Mouse (Mus musculus) limb, embryonic 13.5 days (tissue): ENCODE results near the gene Sh3d19. TPM values are rescaled to one million over a fixed set of nuclear protein-coding genes. Genes with fewer than 3 reads are reported as not detected.

Experiments used
- ATAC-seq: fragments of 200-750 bp; cut with Nextera tagmentation; 2 replicates; pipeline ENCODE4 v1.8.0; 2017; ENCODE audit warnings: low read depth, moderate number of reproducible peaks, moderate TSS enrichment; ENCODE audit not compliant: low FRiP score
- H3K27ac ChIP-seq: fragments of 300-500 bp; sonication (generic); 2 replicates; pipeline ENCODE4 v1.5.1; 2015; ENCODE audit warnings: inconsistent platforms, mild to moderate bottlenecking, moderate library complexity
- H3K27me3 ChIP-seq: fragments of 300-500 bp; sonication (generic); 2 replicates; pipeline ENCODE4 v1.6.1; 2015; ENCODE audit warnings: mild to moderate bottlenecking, inconsistent platforms
- H3K36me3 ChIP-seq: fragments of 300-500 bp; sonication (generic); 2 replicates; pipeline ENCODE4 v1.6.1; 2015; ENCODE audit warnings: inconsistent platforms, mild to moderate bottlenecking, moderate library complexity
- H3K4me1 ChIP-seq: fragments of 300-500 bp; sonication (generic); 2 replicates; pipeline ENCODE4 v1.6.1; 2015; ENCODE audit warnings: inconsistent platforms
- H3K4me2 ChIP-seq: fragments of 300-500 bp; sonication (generic); replicated peaks from 2 replicates; pipeline ENCODE4 v1.6.1; 2015; ENCODE audit warnings: inconsistent platforms, mild to moderate bottlenecking, moderate library complexity
- H3K4me3 ChIP-seq: fragments of 300-500 bp; sonication (generic); 2 replicates; pipeline ENCODE4 v1.5.1; 2015; ENCODE audit warnings: moderate library complexity, mild to moderate bottlenecking, inconsistent platforms
- H3K9ac ChIP-seq: fragments of 300-500 bp; sonication (generic); 2 replicates; pipeline ENCODE4 v1.6.1; 2015; ENCODE audit warnings: mild to moderate bottlenecking, inconsistent platforms
- H3K9me3 ChIP-seq: fragments of 300-500 bp; sonication (generic); 2 replicates; pipeline ENCODE4 v1.6.1; 2016; ENCODE audit warnings: inconsistent platforms
- WGBS: fragments of 180-500 bp; shearing (Covaris S2); methylation state at CpG from one replicate; pipeline ENCODE4 v1.1.7; 2015; 5-methylcytosine and 5-hydroxymethylcytosine counted together
- polyA plus RNA-seq: library from polyadenylated mRNA; unstranded; fragments of >200 nt; fragmentation: Nextera tagmentation; extraction: Ambion mirVana; gene quantifications from 2 replicates; pipeline ENCODE4 v1.2.1, GENCODE M21; 2015

Gene Sh3d19
- polyA plus RNA-seq, 1 experiment from 2014 or later = 18.6 TPM

GRCm38 (mm10) chr3:86107637-86108539 is 137.0 kb downstream of the Sh3d19 start:
- Histone ChIP-seq H3K9me3 (no peaks in the 10 kb centered on the region), H3K4me2 (no peak overlapping the region), H3K27me3 (no peaks in the 10 kb centered on the region), H3K36me3 (0 out of 2 replicates have a peak, but pooled peaks cover 2% of the 10 kb centered on the region), H3K4me3 (no peak overlapping the region), H3K27ac (no peak overlapping the region), H3K9ac (no peak overlapping the region), H3K4me1 (peaks cover 31% of the 10 kb centered on the region)
- no peak for ATAC-seq
- WGBS = 82% methylated on average over 8 of the region's 8 CpGs

GRCm38 (mm10) chr3:86108576-86108975 is 137.7 kb downstream of the Sh3d19 start:
- Histone ChIP-seq H3K27ac (no peak overlapping the region), H3K36me3 (0 out of 2 replicates have a peak, but pooled peaks cover 2% of the 10 kb centered on the region), H3K9ac (no peak overlapping the region), H3K4me1 (peaks cover 24% of the 10 kb centered on the region), H3K9me3 (no peaks in the 10 kb centered on the region), H3K27me3 (no peaks in the 10 kb centered on the region), H3K4me2 (no peak overlapping the region), H3K4me3 (no peak overlapping the region)
- ATAC-seq = no peak
- 83% methylated on average over 4 of the region's 4 CpGs for WGBS

- H3K4me1 ChIP-seq = peaks cover 22% of the 10 kb centered on the region
- H3K27ac ChIP-seq = no peak overlapping the region
- 0 out of 2 replicates have a peak, but pooled peaks cover 2% of the 10 kb centered on the region for H3K36me3 ChIP-seq
- no peaks in the 10 kb centered on the region for H3K9me3 ChIP-seq
- ATAC-seq = no peak
- no peak overlapping the region for H3K9ac ChIP-seq
- no peak overlapping the region for H3K4me3 ChIP-seq
- H3K4me2 ChIP-seq = no peak overlapping the region
- H3K27me3 ChIP-seq = no peaks in the 10 kb centered on the region
- WGBS = 88% methylated on average over 7 of the region's 7 CpGs
These were observed 138.2 kb downstream of the Sh3d19 start for GRCm38 (mm10) chr3:86109099-86109498.

GRCm38 (mm10) chr3:86110077-86110476 is 139.2 kb downstream of the Sh3d19 start:
- Histone ChIP-seq H3K9me3 (no peaks in the 10 kb centered on the region), H3K4me3 (0 out of 2 replicates have a peak overlapping the region, but pooled peaks have one; percentile 16), H3K4me1 (peaks cover 28% of the 10 kb centered on the region), H3K36me3 (0 out of 2 replicates have a peak, but pooled peaks cover 2% of the 10 kb centered on the region), H3K9ac (peak overlapping the region; percentile 39; the same call in 1 of the 2 replicates), H3K4me2 (peak overlapping the region; percentile 55), H3K27me3 (no peaks in the 10 kb centered on the region), H3K27ac (no peak overlapping the region; the same call in 1 of the 2 replicates)
- WGBS = 8% methylated on average over 10 of the region's 10 CpGs
- peak; percentile 71 for ATAC-seq

DNA sequence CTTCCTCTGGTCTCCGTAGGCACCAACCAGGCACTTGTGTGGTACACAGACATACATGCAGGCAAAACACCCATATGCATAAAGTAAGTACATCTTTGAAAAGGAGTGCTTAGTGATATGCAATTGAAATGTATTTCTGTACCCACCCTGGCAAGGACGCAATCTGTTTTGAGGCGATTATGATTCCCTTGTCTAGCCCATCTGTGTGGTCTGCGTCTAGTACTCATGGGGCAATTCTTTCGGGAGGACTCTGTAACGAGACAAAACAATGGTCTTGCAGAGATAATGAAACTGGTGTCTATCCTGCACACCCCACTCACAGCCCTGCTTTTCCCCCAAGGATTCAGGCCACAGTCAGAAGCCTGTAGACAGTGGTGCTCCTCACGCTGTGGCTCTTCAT is 141.9 kb downstream of the Sh3d19 start:
- no peak for ATAC-seq

DNA sequence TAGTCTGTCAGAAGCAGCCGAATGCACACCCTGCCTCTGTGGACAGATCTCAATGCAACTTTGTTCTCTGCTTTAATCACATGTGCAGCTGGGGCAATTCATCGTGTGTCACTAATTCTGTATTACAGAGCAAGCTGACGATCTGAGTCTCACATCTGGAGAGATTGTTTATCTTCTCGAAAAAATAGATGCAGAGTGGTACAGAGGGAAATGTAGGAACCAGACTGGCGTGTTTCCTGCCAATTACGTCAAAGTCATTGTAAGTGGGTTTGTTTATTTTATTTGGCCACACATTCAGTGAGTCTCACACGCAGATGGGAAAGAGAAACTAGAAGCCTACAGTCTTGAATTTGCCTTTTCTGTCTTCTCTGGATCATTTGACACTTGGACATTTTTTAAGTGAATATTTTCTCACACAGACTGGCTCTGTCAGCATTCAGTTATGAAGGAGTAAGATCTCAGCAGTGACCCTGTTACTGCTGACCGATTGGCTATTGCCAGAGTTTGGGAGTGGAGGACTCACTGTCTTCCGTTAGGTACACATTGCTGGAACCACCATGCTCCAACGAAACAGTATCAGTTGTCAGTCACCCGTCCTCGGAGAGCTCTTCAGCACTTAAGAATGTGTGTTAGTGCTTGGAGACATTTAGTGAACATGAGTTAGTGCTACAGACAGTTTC is 143.9 kb downstream of the Sh3d19 start:
- H3K9me3 ChIP-seq = 0 out of 2 replicates have a peak, but pooled peaks cover 6% of the 10 kb centered on the region
- no peak overlapping the region for H3K4me3 ChIP-seq
- H3K36me3 ChIP-seq = peaks cover 17% of the 10 kb centered on the region
- H3K4me2 ChIP-seq = no peak overlapping the region
- H3K9ac ChIP-seq = no peak overlapping the region
- H3K4me1 ChIP-seq = peaks cover 28% of the 10 kb centered on the region
- no peak overlapping the region for H3K27ac ChIP-seq
- WGBS = 60% methylated on average over 12 of the region's 12 CpGs
- no peak for ATAC-seq
- no peaks in the 10 kb centered on the region for H3K27me3 ChIP-seq

More for the DNA sequence above, 141.9 kb downstream of the Sh3d19 start:
- Histone ChIP-seq H3K9me3 (0 out of 2 replicates have a peak, but pooled peaks cover 6% of the 10 kb centered on the region), H3K4me3 (no peak overlapping the region), H3K9ac (no peak overlapping the region), H3K4me1 (peaks cover 22% of the 10 kb centered on the region), H3K36me3 (peaks cover 17% of the 10 kb centered on the region), H3K27me3 (no peaks in the 10 kb centered on the region), H3K27ac (no peak overlapping the region), H3K4me2 (no peak overlapping the region)
- WGBS = 89% methylated on average over 7 of the region's 7 CpGs

GRCm38 (mm10) chr3:86116951-86117350 is 146.0 kb downstream of the Sh3d19 start:
- ATAC-seq = no peak
- Histone ChIP-seq H3K9me3 (0 out of 2 replicates have a peak, but pooled peaks cover 6% of the 10 kb centered on the region), H3K4me1 (peaks cover 19% of the 10 kb centered on the region), H3K9ac (no peak overlapping the region), H3K4me3 (no peak overlapping the region), H3K4me2 (no peak overlapping the region), H3K36me3 (peaks cover 25% of the 10 kb centered on the region), H3K27ac (no peak overlapping the region), H3K27me3 (no peaks in the 10 kb centered on the region)
- WGBS = 90% methylated on average over 4 of the region's 4 CpGs

DNA sequence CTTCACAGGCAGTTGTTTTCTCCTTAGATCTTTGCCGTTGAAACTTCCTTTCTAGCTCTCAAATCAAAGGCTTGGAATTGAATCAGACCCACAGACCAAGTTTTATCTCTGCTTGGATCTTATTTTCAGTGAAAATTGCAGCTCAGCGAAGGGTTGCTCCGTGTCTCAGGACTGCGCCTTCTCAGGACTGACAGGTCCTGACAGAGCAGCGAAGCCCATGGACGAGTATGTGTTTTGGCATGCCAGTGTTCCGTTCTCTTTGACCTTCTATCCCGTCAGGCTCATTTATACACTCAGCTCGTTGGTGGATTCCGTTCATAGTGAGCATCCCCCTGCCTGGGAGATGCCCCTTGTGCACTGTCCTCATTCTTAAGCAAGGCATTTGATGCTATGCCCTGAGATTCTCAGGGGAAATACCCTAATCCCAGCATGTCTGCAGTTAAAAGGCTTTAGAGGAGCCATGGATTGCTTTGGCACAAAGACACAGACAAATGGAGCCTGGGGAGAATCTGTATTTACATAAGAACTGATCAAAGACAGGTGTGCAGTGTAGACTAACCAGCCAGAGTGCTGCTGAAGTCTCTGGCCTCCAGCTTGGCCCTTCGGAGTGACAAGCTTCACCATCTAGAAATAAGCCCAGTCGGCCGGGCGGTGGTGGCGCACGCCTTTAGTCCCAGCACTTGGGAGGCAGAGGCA is 148.5 kb downstream of the Sh3d19 start:
- no peak for ATAC-seq
- 54% methylated on average over 16 of the region's 16 CpGs for WGBS
- Histone ChIP-seq H3K27ac (no peak overlapping the region), H3K4me3 (no peak overlapping the region), H3K9me3 (0 out of 2 replicates have a peak, but pooled peaks cover 6% of the 10 kb centered on the region), H3K36me3 (peaks cover 33% of the 10 kb centered on the region), H3K4me1 (peaks cover 19% of the 10 kb centered on the region), H3K27me3 (no peaks in the 10 kb centered on the region), H3K4me2 (no peak overlapping the region), H3K9ac (no peak overlapping the region)

- no peak overlapping the region for H3K9ac ChIP-seq
- H3K36me3 ChIP-seq = peaks cover 26% of the 10 kb centered on the region
- H3K4me1 ChIP-seq = peaks cover 13% of the 10 kb centered on the region
- no peak for ATAC-seq
- H3K4me2 ChIP-seq = no peak overlapping the region
- no peak overlapping the region for H3K27ac ChIP-seq
- H3K4me3 ChIP-seq = no peak overlapping the region
- H3K9me3 ChIP-seq = no peaks in the 10 kb centered on the region
- H3K27me3 ChIP-seq = no peaks in the 10 kb centered on the region
These were observed 151.2 kb downstream of the Sh3d19 start for GRCm38 (mm10) chr3:86122156-86122555.

DNA sequence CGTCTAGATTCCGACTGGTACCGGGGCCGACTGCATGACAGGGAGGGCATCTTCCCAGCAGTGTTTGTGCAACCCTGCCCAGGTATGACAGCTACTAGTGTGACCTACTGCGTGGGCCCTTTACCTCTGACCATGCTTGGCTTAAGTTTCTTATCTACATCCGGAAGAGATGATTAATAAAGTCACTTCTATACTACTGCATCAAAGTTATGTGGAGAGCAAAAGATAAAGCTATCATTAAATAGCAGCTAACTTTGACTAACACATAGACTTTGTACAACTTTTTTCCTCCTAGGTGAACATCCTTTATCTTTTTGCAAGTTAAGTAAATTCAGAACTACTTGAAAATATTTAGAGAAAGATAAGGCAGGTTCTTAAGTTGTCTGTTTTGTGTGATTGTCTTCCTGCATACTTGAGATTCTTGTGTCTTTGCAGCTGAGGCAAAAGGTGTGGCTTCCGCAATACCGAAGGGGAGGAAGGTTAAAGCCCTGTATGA is 152.4 kb downstream of the Sh3d19 start:
- no peak overlapping the region for H3K4me2 ChIP-seq
- no peak overlapping the region for H3K4me3 ChIP-seq
- peaks cover 26% of the 10 kb centered on the region for H3K36me3 ChIP-seq
- no peaks in the 10 kb centered on the region for H3K9me3 ChIP-seq
- peaks cover 16% of the 10 kb centered on the region for H3K4me1 ChIP-seq
- no peak overlapping the region for H3K27ac ChIP-seq
- no peaks in the 10 kb centered on the region for H3K27me3 ChIP-seq
- 93% methylated on average over 8 of the region's 8 CpGs for WGBS
- H3K9ac ChIP-seq = no peak overlapping the region
- no peak for ATAC-seq

DNA sequence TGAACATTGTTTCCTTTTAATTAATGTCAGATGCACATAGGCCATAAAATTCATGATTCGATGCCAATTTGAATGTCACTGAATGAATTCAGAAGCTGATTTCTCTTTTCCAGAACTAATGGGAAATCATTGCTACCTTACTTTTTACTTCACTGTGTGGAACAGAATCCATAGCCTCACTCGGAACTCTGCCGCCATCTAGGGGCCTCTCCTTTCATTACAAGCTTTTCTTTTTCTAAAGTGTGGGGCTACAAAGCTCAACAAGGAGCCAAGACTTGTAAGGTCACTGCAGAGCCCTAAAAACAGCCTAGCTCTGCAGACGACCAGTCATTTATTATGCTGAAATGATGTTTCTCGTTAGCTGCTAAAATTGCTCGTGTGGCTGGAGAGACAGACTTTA is 158.8 kb downstream of the Sh3d19 start:
- H3K9ac ChIP-seq = no peak overlapping the region
- no peak overlapping the region for H3K4me2 ChIP-seq
- H3K4me3 ChIP-seq = no peak overlapping the region
- no peaks in the 10 kb centered on the region for H3K9me3 ChIP-seq
- no peaks in the 10 kb centered on the region for H3K27me3 ChIP-seq
- H3K4me1 ChIP-seq = peaks cover 3% of the 10 kb centered on the region; the same call in 1 of the 2 replicates
- WGBS = 8% methylated on average over 6 of the region's 6 CpGs
- peaks cover 12% of the 10 kb centered on the region for H3K36me3 ChIP-seq
- no peak for ATAC-seq
- no peak overlapping the region for H3K27ac ChIP-seq
